Mouse (Mus musculus): ENCODE data around the gene Hhat. TPM values are rescaled to one million over a fixed set of nuclear protein-coding genes. Genes with fewer than 3 reads are reported as not detected.

Gene Hhat
- total and polyA plus RNA-seq, 3 experiments, result 0.21 to 1.2 (median 1.1) TPM

- dilution Hi-C loops (cut with MboI; ENCODE audit: extremely low pct_ligation_motif_present, extremely low pct_unique_long_range_greater_than_20kb, low sequenced_read_pairs), result no loop called here
- H3K9me3 ChIP-seq (replicated peaks; ENCODE audit: low read length), result no peaks in the 10 kb centered on the region
- peaks cover 61% of the 10 kb centered on the region for H3K27me3 ChIP-seq (replicated peaks)
- H3K36me3 ChIP-seq (replicated peaks in 1 of 2; ENCODE audit: control insufficient read depth in 1 of 2, insufficient read depth in 1 of 2, low read length in 1 of 2), result no peaks in the 10 kb centered on the region
- H3K4me2 ChIP-seq (ENCODE audit: insufficient read depth, low read depth, poor library complexity, severe bottlenecking), result no peak overlapping the region
- in situ Hi-C loops (cut with MboI; ENCODE audit: low pct_ligation_motif_present, low pct_unique_long_range_greater_than_20kb, low sequenced_read_pairs), result no loop called here
- H3K4me1 ChIP-seq (ENCODE audit: control insufficient read depth in 1 of 2, insufficient read depth in 2 of 2), result no peaks in the 10 kb centered on the region
- H3K4me3 ChIP-seq (replicated peaks in 1 of 3; ENCODE audit: low read depth in 2 of 3, low read length in 2 of 3, poor library complexity in 1 of 3), result no peak overlapping the region
- H3K27ac ChIP-seq (ENCODE audit: insufficient read depth, low read depth), result no peak overlapping the region
- no peak for DNase-seq (ENCODE audit: extremely low read depth)
- no peaks in the 10 kb centered on the region for H3K79me2 ChIP-seq (replicated peaks; ENCODE audit: control insufficient read depth, extremely low read depth, insufficient read depth, poor library complexity, severe bottlenecking)
- H3K9ac ChIP-seq (ENCODE audit: insufficient read depth, low read depth), result no peak overlapping the region
- TF ChIP-seq GABPA (IDR thresholded peaks at IDR 0.05; ENCODE audit: insufficient replicate concordance, low read depth, low read length), result no peak
- no peak for TF ChIP-seq ETS1 (conservative IDR thresholded peaks at IDR 0.05; ENCODE audit: low read depth, low read length)
- no peak for TF ChIP-seq POLR2A (IDR thresholded peaks at IDR 0.05; ENCODE audit: low read depth, low read length)
- no peak for TF ChIP-seq ZKSCAN1 (IDR thresholded peaks at IDR 0.05; ENCODE audit: borderline replicate concordance, low read depth, low read length)
- TF ChIP-seq EP300 (IDR thresholded peaks at IDR 0.05; ENCODE audit: low read length), result no peak
- no peak for TF ChIP-seq JUND (conservative IDR thresholded peaks at IDR 0.05; ENCODE audit: low read depth, low read length)
- TF ChIP-seq RCOR1 (conservative IDR thresholded peaks at IDR 0.05; ENCODE audit: low read depth, low read length), result no peak
- no peak for TF ChIP-seq TBP (conservative IDR thresholded peaks at IDR 0.05; ENCODE audit: low read depth, low read length)
- TF ChIP-seq ZNF384 (IDR thresholded peaks at IDR 0.05; ENCODE audit: low read depth, low read length), result no peak
These were observed 289.6 kb downstream of the Hhat start for GRCm38 (mm10) chr1:192481446-192481845.

GRCm38 (mm10) chr1:192480072-192480784, 290.8 kb downstream of the Hhat start:
- dilution Hi-C loops (cut with MboI; ENCODE audit: extremely low pct_ligation_motif_present, extremely low pct_unique_long_range_greater_than_20kb, low sequenced_read_pairs), result no loop called here
- Histone ChIP-seq H3K4me1 (ENCODE audit: control insufficient read depth in 1 of 2, insufficient read depth in 2 of 2) (no peaks in the 10 kb centered on the region), H3K9me3 (replicated peaks; ENCODE audit: low read length) (no peaks in the 10 kb centered on the region), H3K4me3 (replicated peaks in 1 of 3; ENCODE audit: low read depth in 2 of 3, low read length in 2 of 3, poor library complexity in 1 of 3) (no peak overlapping the region), H3K36me3 (replicated peaks in 1 of 2; ENCODE audit: control insufficient read depth in 1 of 2, insufficient read depth in 1 of 2, low read length in 1 of 2) (no peaks in the 10 kb centered on the region), H3K9ac (ENCODE audit: insufficient read depth, low read depth) (no peak overlapping the region), H3K79me2 (replicated peaks; ENCODE audit: control insufficient read depth, extremely low read depth, insufficient read depth, poor library complexity, severe bottlenecking) (no peaks in the 10 kb centered on the region), H3K4me2 (ENCODE audit: insufficient read depth, low read depth, poor library complexity, severe bottlenecking) (no peak overlapping the region), H3K27me3 (replicated peaks) (peaks cover 68% of the 10 kb centered on the region), H3K27ac (ENCODE audit: insufficient read depth, low read depth) (no peak overlapping the region)
- no peak for DNase-seq (ENCODE audit: extremely low read depth)
- TF ChIP-seq ZKSCAN1 (IDR thresholded peaks at IDR 0.05; ENCODE audit: borderline replicate concordance, low read depth, low read length), result no peak
- TF ChIP-seq CTCF (conservative IDR thresholded peaks at IDR 0.05 in 1 of 2, IDR thresholded peaks at IDR 0.05 in 1 of 2; ENCODE audit: low read depth in 2 of 2, low read length in 2 of 2), result no peak
- TF ChIP-seq PAX5 (IDR thresholded peaks at IDR 0.05; ENCODE audit: low read length), result no peak
- TF ChIP-seq RCOR1 (conservative IDR thresholded peaks at IDR 0.05; ENCODE audit: low read depth, low read length), result no peak
- no peak for TF ChIP-seq USF1 (IDR thresholded peaks at IDR 0.05; ENCODE audit: low read depth, low read length)
- no peak for TF ChIP-seq ZMIZ1 (IDR thresholded peaks at IDR 0.05; ENCODE audit: low read depth, low read length)
- TF ChIP-seq POLR2AphosphoS2 (IDR thresholded peaks at IDR 0.05; ENCODE audit: low read depth, low read length), result no peak
- TF ChIP-seq SMC3 (IDR thresholded peaks at IDR 0.05; ENCODE audit: low read depth, low read length), result no peak
- TF ChIP-seq JUND (conservative IDR thresholded peaks at IDR 0.05; ENCODE audit: low read depth, low read length), result no peak
- no peak for TF ChIP-seq IRF4 (IDR thresholded peaks at IDR 0.05; ENCODE audit: low read depth, low read length)
- no peak for TF ChIP-seq TCF12 (IDR thresholded peaks at IDR 0.05; ENCODE audit: low read depth, low read length)
- in situ Hi-C loops (cut with MboI; ENCODE audit: low pct_ligation_motif_present, low pct_unique_long_range_greater_than_20kb, low sequenced_read_pairs), result no loop called here
